Mouse (Mus musculus): ENCODE results near the gene Hdac4. TPM values are rescaled to one million over a fixed set of nuclear protein-coding genes. Genes with fewer than 3 reads are reported as not detected.

Hdac4 gene
- total RNA-seq, 4 experiments from 2014 or later: 45.6 to 69.5 (median 56.6) TPM

- DNase-seq (ENCODE audit: low spot score): no peak
Observed at GRCm38 (mm10) chr1:92061198-92062073, 134.1 kb downstream of the Hdac4 start.

GRCm38 (mm10) chr1:92060532-92061064 is 134.9 kb downstream of the Hdac4 start:
- no peak for DNase-seq (ENCODE audit: low spot score)

GRCm38 (mm10) chr1:92059571-92059970 is 135.9 kb downstream of the Hdac4 start:
- no peak for DNase-seq (ENCODE audit: low spot score)

- no peak for DNase-seq (ENCODE audit: low spot score)
Observed at GRCm38 (mm10) chr1:92058731-92059425, 136.6 kb downstream of the Hdac4 start.

GRCm38 (mm10) chr1:92057068-92057467 is 138.4 kb downstream of the Hdac4 start:
- DNase-seq (ENCODE audit: low spot score): no peak

GRCm38 (mm10) chr1:92055149-92055548 is 140.3 kb downstream of the Hdac4 start:
- DNase-seq (ENCODE audit: low spot score): no peak

GRCm38 (mm10) chr1:92052190-92052589 is 143.3 kb downstream of the Hdac4 start:
- DNase-seq (ENCODE audit: low spot score): no peak

GRCm38 (mm10) chr1:92051489-92052062 is 143.9 kb downstream of the Hdac4 start:
- DNase-seq (ENCODE audit: low spot score): no peak

- DNase-seq (ENCODE audit: low spot score): no peak
Observed at GRCm38 (mm10) chr1:92050992-92051391, 144.5 kb downstream of the Hdac4 start.

GRCm38 (mm10) chr1:92050566-92050965 is 144.9 kb downstream of the Hdac4 start:
- DNase-seq (ENCODE audit: low spot score): no peak

GRCm38 (mm10) chr1:92048415-92049354 is 146.8 kb downstream of the Hdac4 start:
- no peak for DNase-seq (ENCODE audit: low spot score)

GRCm38 (mm10) chr1:92045671-92046070 is 149.8 kb downstream of the Hdac4 start:
- DNase-seq (ENCODE audit: low spot score): no peak

- DNase-seq (ENCODE audit: low spot score): no peak
Observed at GRCm38 (mm10) chr1:92044868-92045267, 150.6 kb downstream of the Hdac4 start.

GRCm38 (mm10) chr1:92043989-92044388 is 151.5 kb downstream of the Hdac4 start:
- no peak for DNase-seq (ENCODE audit: low spot score)

GRCm38 (mm10) chr1:92042126-92042525 is 153.4 kb downstream of the Hdac4 start:
- no peak for DNase-seq (ENCODE audit: low spot score)

GRCm38 (mm10) chr1:92041290-92041689 is 154.2 kb downstream of the Hdac4 start:
- DNase-seq (ENCODE audit: low spot score): no peak

- no peak for DNase-seq (ENCODE audit: low spot score)
Observed at GRCm38 (mm10) chr1:92038714-92039113, 156.8 kb downstream of the Hdac4 start.

- no peak for DNase-seq (ENCODE audit: low spot score)
Observed at GRCm38 (mm10) chr1:92037039-92037438, 158.5 kb downstream of the Hdac4 start.

- DNase-seq (ENCODE audit: low spot score): no peak
Observed at GRCm38 (mm10) chr1:92035770-92036169, 159.7 kb downstream of the Hdac4 start.

GRCm38 (mm10) chr1:92034247-92034646 is 161.3 kb downstream of the Hdac4 start:
- no peak for DNase-seq (ENCODE audit: low spot score)

- no peak for DNase-seq (ENCODE audit: low spot score)
Observed at GRCm38 (mm10) chr1:92033463-92033862, 162.0 kb downstream of the Hdac4 start.

All from heart, adult 8-10 months (tissue).